Mouse (Mus musculus) B cell, adult 62 days (primary cell): ENCODE results near the gene Prkd2. TPM values are rescaled to one million over a fixed set of nuclear protein-coding genes. Genes with fewer than 3 reads are reported as not detected.

Source experiments
- total RNA-seq: library from RNA; stranded (reverse); gene quantifications from 4 replicates; pipeline ENCODE4 v1.2.4, GENCODE M21; 2023

The Prkd2 gene
- 235 to 252 TPM (median 245 TPM) in 4 replicates for total RNA-seq

DNA sequence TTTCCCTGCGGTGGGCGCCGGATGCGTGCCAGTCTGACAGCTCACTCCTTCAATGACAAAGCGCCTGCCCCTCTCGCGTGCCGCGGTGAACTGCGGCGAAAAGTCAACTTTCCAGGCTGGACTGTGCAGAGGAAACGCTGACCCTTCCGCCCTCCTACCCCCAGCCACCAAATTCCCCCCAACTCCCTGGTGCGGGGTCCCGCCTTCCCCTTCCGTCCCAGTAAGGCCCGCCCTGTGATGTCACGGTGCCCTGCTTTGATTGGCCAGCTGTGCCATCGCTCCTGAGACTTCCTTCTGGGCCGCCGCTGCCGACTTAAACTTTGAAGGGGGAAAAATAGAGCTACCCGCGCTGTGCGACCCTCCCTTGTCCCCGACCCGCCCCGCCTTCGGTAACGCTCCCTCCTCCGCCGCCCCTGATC, at the start of gene Prkd2:
Prkd2 (plus strand) TSS at position 258 of the 419 bp plus-strand sequence.

DNA sequence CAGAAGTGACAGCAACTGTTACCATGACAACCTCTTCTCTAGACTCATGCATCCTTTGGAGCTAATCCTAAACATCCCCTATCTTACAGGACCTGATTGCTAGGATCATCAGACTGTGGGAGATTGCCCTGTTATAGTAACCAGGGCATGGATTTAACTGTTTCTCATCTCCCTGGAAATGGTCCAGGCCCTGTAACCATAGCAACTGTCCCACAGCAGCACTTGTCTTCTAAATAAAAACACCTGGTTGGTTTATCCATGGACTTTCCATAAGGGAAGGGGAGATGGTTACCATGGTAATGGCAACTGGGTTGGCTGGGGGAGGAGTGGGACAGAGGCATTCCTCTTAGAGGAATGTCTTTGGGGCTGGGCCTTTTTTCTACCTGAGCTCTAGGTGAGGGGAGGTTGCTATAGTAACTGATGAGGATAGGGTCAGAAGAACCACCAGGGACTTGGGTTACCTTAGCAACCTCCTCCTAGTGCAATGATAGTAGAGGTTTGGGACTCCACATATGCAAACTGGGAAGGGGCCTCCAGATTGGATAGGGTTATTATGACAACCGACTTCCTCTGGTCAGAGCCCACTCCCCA, 27.3 kb upstream of the Prkd2 start, which contains the start of gene Strn4:
Strn4 (plus strand) TSS at position 539 of the 591 bp plus-strand sequence.

DNA sequence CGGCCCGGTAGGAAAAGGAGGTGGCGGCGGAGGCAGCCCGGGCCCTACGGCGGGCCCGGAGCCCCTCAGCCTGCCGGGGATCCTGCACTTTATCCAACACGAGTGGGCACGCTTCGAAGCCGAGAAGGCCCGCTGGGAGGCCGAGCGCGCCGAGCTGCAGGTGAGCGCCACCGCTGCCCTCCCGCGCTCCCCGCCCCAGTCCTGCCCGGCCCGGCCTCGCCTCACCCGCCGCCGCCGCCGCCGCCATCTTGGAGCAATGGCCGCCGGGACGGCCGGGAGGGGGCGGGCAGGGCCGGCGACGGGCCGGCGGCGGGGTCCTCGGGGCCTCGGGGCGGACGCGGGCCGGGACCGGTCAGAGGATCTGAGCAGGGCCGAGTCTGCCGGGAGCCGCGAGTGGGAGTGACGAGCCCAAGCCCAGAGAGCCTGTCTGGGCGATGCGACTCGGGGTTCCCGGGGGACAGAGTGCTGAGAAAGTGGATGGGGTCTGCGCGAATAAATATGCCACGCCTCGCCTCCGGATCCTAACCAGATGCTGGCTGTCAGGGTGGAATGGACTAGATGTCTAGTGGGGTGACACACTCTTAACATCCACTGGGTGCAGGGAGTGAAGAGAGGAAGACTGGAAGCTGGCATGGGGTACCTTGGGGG, 26.1 kb upstream of the Prkd2 start, which contains the start of gene Fkrp:
Fkrp (minus strand) TSS at position 258 of the 648 bp plus-strand sequence.

DNA sequence AGATGAGACGGTGACA, 32.4 kb downstream of the Prkd2 start, which contains the start of gene Dact3:
Dact3 (plus strand) TSS at position 8 of the 16 bp plus-strand sequence.

DNA sequence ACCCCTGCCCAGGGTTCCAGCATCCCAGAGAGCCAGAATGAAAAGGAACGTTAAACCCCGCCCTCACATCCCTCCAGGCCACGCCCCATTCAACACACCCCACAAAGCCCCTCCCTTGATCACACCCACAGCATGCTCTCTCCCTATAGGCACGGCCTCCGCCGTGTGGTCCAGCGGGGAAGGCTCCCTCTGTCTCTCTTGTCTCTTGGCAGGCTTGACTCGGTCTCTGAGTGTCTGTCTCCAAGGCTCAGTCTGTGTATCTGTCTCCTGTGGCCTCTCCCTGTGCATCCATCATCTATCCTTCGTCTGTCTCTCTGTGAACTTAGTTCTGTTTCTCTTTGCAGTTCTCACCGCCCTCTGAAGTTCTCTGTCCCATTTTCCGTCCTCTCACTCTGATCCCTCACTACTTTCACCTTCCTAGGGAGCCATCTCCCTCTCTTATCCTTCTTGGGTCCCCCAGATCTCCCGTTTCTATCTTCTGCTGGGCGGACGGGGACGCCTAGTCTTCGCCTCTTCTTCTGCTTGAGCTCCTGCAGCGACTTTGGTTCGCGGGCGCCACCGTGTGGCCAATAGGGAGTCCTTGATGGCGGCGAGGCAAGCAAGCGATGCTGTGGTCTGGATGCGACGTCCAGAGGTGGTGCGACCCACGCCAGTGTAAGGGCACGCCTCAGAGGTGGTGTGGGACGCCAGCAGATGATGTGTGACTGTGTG, 49.1 kb downstream of the Prkd2 start, which contains the start of gene Gng8:
Gng8 (plus strand) TSS at position 146 of the 711 bp plus-strand sequence.

DNA sequence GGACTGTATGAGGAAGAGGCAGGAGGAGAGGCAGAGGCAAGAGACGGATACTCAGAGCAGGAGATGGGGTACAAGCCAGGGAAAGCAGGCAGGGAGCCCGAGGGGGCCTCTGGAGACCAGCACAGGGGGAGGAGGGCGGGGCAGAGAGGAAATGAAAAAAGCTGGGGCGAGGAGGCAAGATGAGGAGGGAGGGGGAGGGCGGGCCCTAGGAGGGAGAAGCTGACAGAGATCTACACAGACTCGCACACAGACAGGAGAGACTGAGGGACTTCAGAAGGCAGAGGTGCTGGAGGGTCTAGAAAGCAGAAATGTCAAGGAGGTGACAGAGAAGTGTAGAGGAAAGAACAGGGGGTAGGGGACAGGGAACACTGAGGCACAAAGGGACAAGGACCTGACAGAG, 63.6 kb downstream of the Prkd2 start, which contains the start of gene Ptgir:
Ptgir (plus strand) TSS at position 210 of the 400 bp plus-strand sequence.

Other genes with a start within 250 kb of the Prkd2 start
- gene Arhgap35, start 227.9 kb upstream of the Prkd2 start, total RNA-seq = 22.0 to 24.2 TPM (median 22.9 TPM) in 4 replicates
- not detected in 4 replicates for gene Ceacam15, start 167.2 kb upstream of the Prkd2 start, total RNA-seq
- not detected in 4 replicates for gene Ceacam9, start 121.0 kb upstream of the Prkd2 start, total RNA-seq
- 60.3 to 84.1 TPM (median 68.1 TPM) in 4 replicates for gene Ap2s1, start 104.5 kb upstream of the Prkd2 start, total RNA-seq
- gene Slc1a5, start 61.6 kb upstream of the Prkd2 start, total RNA-seq = 159 to 185 TPM (median 165 TPM) in 4 replicates
- 105 to 132 TPM (median 127 TPM) in 4 replicates for gene Strn4, start 27.0 kb upstream of the Prkd2 start, total RNA-seq
- gene Fkrp, start 26.2 kb upstream of the Prkd2 start, total RNA-seq = 23.4 to 27.1 TPM (median 24.3 TPM) in 4 replicates
- 0.18 to 0.31 TPM in 2 of 4 replicates, not detected in the others for gene Dact3, start 32.4 kb downstream of the Prkd2 start, total RNA-seq
- gene Gng8, start 48.9 kb downstream of the Prkd2 start, total RNA-seq = not detected in 4 replicates
- gene Ptgir, start 63.6 kb downstream of the Prkd2 start, total RNA-seq = 0.35 TPM in 1 of 4 replicates, not detected in the others
- gene Calm3, start 81.2 kb downstream of the Prkd2 start, total RNA-seq = 109 to 120 TPM (median 113 TPM) in 4 replicates
- gene Pnmal2, start 101.8 kb downstream of the Prkd2 start, total RNA-seq = not detected in 4 replicates
- not detected in 4 replicates for gene Pnmal1, start 116.8 kb downstream of the Prkd2 start, total RNA-seq
- gene Gm42372, start 140.2 kb downstream of the Prkd2 start, total RNA-seq = 0.22 to 0.69 TPM (median 0.47 TPM) in 4 replicates
- gene Ccdc8, start 149.8 kb downstream of the Prkd2 start, total RNA-seq = 0.12 TPM in 1 of 4 replicates, not detected in the others
- gene Ppp5c, start 185.0 kb downstream of the Prkd2 start, total RNA-seq = 151 to 175 TPM (median 166 TPM) in 4 replicates
- gene Hif3a, start 219.5 kb downstream of the Prkd2 start, total RNA-seq = 1.2 to 4.7 TPM (median 2.5 TPM) in 4 replicates
- gene Psg16, start 231.1 kb downstream of the Prkd2 start, total RNA-seq = 0.24 to 0.31 TPM in 2 of 4 replicates, not detected in the others